Mouse (Mus musculus): ENCODE results near the gene Tbl1x. TPM values are rescaled to one million over a fixed set of nuclear protein-coding genes. Genes with fewer than 3 reads are reported as not detected.

Tbl1x gene
- total RNA-seq, 2 experiments from 2014 or later: 53.0 to 55.7 TPM

GRCm38 (mm10) chrX:77594670-77595224 lies 83.9 kb downstream of the Tbl1x start:
- no peak for DNase-seq (ENCODE audit: extremely low spot score in 1 of 2, low spot score in 2 of 2)
- intact Hi-C loops (cut with DNase I): no loop called here

- intact Hi-C loops (cut with DNase I): no loop called here
Observed at GRCm38 (mm10) chrX:77597674-77598073, 86.9 kb downstream of the Tbl1x start.

GRCm38 (mm10) chrX:77598736-77599135 lies 87.9 kb downstream of the Tbl1x start:
- no peak for DNase-seq (ENCODE audit: extremely low spot score in 1 of 2, low spot score in 2 of 2)
- intact Hi-C loops (cut with DNase I): no loop called here

More at GRCm38 (mm10) chrX:77597674-77598073, 86.9 kb downstream of the Tbl1x start:
- DNase-seq (ENCODE audit: extremely low spot score in 1 of 2, low spot score in 2 of 2): peak in 1 of 2 experiments; percentile 13

GRCm38 (mm10) chrX:77603496-77604258 lies 92.9 kb downstream of the Tbl1x start:
- no peak for DNase-seq (ENCODE audit: extremely low spot score in 1 of 2, low spot score in 2 of 2)

GRCm38 (mm10) chrX:77607488-77607887 lies 96.7 kb downstream of the Tbl1x start:
- intact Hi-C loops (cut with DNase I): no loop called here
- no peak for DNase-seq (ENCODE audit: extremely low spot score in 1 of 2, low spot score in 2 of 2)

More at GRCm38 (mm10) chrX:77603496-77604258, 92.9 kb downstream of the Tbl1x start:
- intact Hi-C loops (cut with DNase I): no loop called here

- intact Hi-C loops (cut with DNase I): no loop called here
Observed at GRCm38 (mm10) chrX:77608947-77609703, 98.3 kb downstream of the Tbl1x start.

GRCm38 (mm10) chrX:77611938-77612337 lies 101.1 kb downstream of the Tbl1x start:
- intact Hi-C loops (cut with DNase I): no loop called here
- DNase-seq (ENCODE audit: extremely low spot score in 1 of 2, low spot score in 2 of 2): no peak

More at GRCm38 (mm10) chrX:77608947-77609703, 98.3 kb downstream of the Tbl1x start:
- peak in 1 of 2 experiments; percentile 13 for DNase-seq (ENCODE audit: extremely low spot score in 1 of 2, low spot score in 2 of 2)

- no peak for DNase-seq (ENCODE audit: extremely low spot score in 1 of 2, low spot score in 2 of 2)
- intact Hi-C loops (cut with DNase I): no loop called here
Observed at GRCm38 (mm10) chrX:77613041-77613440, 102.2 kb downstream of the Tbl1x start.

- no peak for DNase-seq (ENCODE audit: extremely low spot score in 1 of 2, low spot score in 2 of 2)
- intact Hi-C loops (cut with DNase I): no loop called here
Observed at GRCm38 (mm10) chrX:77615735-77616293, 105.0 kb downstream of the Tbl1x start.

GRCm38 (mm10) chrX:77617368-77618144 lies 106.7 kb downstream of the Tbl1x start:
- no peak for DNase-seq (ENCODE audit: extremely low spot score in 1 of 2, low spot score in 2 of 2)
- intact Hi-C loops (cut with DNase I): no loop called here

GRCm38 (mm10) chrX:77630439-77630838 lies 119.6 kb downstream of the Tbl1x start:
- DNase-seq (ENCODE audit: extremely low spot score in 1 of 2, low spot score in 2 of 2): no peak
- intact Hi-C loops (cut with DNase I): loop anchor here (10.0 kb wide), 1 partner anchor 196 kb away; no protein-coding TSS in a partner anchor

- DNase-seq (ENCODE audit: extremely low spot score in 1 of 2, low spot score in 2 of 2): no peak
- intact Hi-C loops (cut with DNase I): loop anchor here (10.0 kb wide), 1 partner anchor 202 kb away; no protein-coding TSS in a partner anchor
Observed at GRCm38 (mm10) chrX:77636499-77636898, 125.7 kb downstream of the Tbl1x start.

- intact Hi-C loops (cut with DNase I): loop anchor here (2.0 to 10.0 kb wide), 2 partner anchors 127 to 203 kb away; partner anchors contain the start of gene Tbl1x
- peak in 1 of 2 experiments; percentile 58 for DNase-seq (ENCODE audit: extremely low spot score in 1 of 2, low spot score in 2 of 2)
Observed at GRCm38 (mm10) chrX:77638076-77638475, 127.3 kb downstream of the Tbl1x start.

GRCm38 (mm10) chrX:77640301-77640700 lies 129.5 kb downstream of the Tbl1x start:
- DNase-seq (ENCODE audit: extremely low spot score in 1 of 2, low spot score in 2 of 2): no peak
- intact Hi-C loops (cut with DNase I): no loop called here

GRCm38 (mm10) chrX:77646164-77646563 lies 135.4 kb downstream of the Tbl1x start:
- no peak for DNase-seq (ENCODE audit: extremely low spot score in 1 of 2, low spot score in 2 of 2)
- intact Hi-C loops (cut with DNase I): no loop called here

GRCm38 (mm10) chrX:77650246-77650645 lies 139.4 kb downstream of the Tbl1x start:
- intact Hi-C loops (cut with DNase I): no loop called here
- no peak for DNase-seq (ENCODE audit: extremely low spot score in 1 of 2, low spot score in 2 of 2)

GRCm38 (mm10) chrX:77662030-77662429 lies 151.2 kb downstream of the Tbl1x start:
- DNase-seq (ENCODE audit: extremely low spot score in 1 of 2, low spot score in 2 of 2): no peak
- intact Hi-C loops (cut with DNase I): no loop called here

- no peak for DNase-seq (ENCODE audit: extremely low spot score in 1 of 2, low spot score in 2 of 2)
- intact Hi-C loops (cut with DNase I): no loop called here
Observed at GRCm38 (mm10) chrX:77663276-77663675, 152.5 kb downstream of the Tbl1x start.
